Mouse (Mus musculus) ES-Bruce4 (cell line): Measurements from ENCODE around the gene Ppp6r2. TPM values are rescaled to one million over a fixed set of nuclear protein-coding genes. Genes with fewer than 3 reads are reported as not detected.

Experiments
- H3K27ac ChIP-seq: 2 replicates; pipeline ENCODE4 v1.5.1; 2012; ENCODE audit warnings: low read length, inconsistent platforms; ENCODE audit not compliant: insufficient read depth
- H3K27me3 ChIP-seq: 2 replicates; pipeline ENCODE4 v1.6.1; 2012; ENCODE audit warnings: mild to moderate bottlenecking, low read length, inconsistent platforms; ENCODE audit not compliant: control insufficient read depth, poor library complexity, insufficient read depth, severe bottlenecking
- H3K36me3 ChIP-seq: 2 replicates; pipeline ENCODE4 v1.6.1; 2012; ENCODE audit warnings: inconsistent platforms, mild to moderate bottlenecking, low read length, moderate library complexity; ENCODE audit not compliant: control insufficient read depth, poor library complexity, insufficient read depth, severe bottlenecking
- H3K4me1 ChIP-seq: one replicate; pipeline ENCODE4 v1.8.1; 2011; ENCODE audit warnings: low read length; ENCODE audit not compliant: control insufficient read depth, insufficient read depth
- H3K4me3 ChIP-seq: 2 replicates; pipeline ENCODE4 v1.5.1; 2011; ENCODE audit warnings: low read depth, mild to moderate bottlenecking, low read length
- H3K9ac ChIP-seq: 2 replicates; pipeline ENCODE4 v1.6.1; 2012; ENCODE audit warnings: low read depth, mild to moderate bottlenecking, inconsistent platforms; ENCODE audit not compliant: poor library complexity, severe bottlenecking
- H3K9me3 ChIP-seq: replicated peaks from 2 replicates; pipeline ENCODE4 v1.6.1; 2012; ENCODE audit warnings: mild to moderate bottlenecking, low read length, inconsistent platforms; ENCODE audit not compliant: control insufficient read depth, poor library complexity, insufficient read depth, severe bottlenecking
- CTCF ChIP-seq: IDR thresholded peaks from one replicate; pipeline ENCODE4 v1.8.1; 2011; ENCODE audit warnings: low read depth, low read length
- EP300 ChIP-seq: IDR thresholded peaks from 2 replicates; pipeline ENCODE4 v1.6.1; 2011; ENCODE audit warnings: low read depth, low read length; ENCODE audit not compliant: insufficient read depth
- POLR2A ChIP-seq: IDR thresholded peaks from one replicate; pipeline ENCODE4 v1.8.1; 2011; ENCODE audit warnings: low read length; ENCODE audit not compliant: insufficient read depth
- polyA plus RNA-seq: library from polyadenylated mRNA; stranded (reverse); fragments of >200 nt; gene quantifications from 2 replicates; pipeline ENCODE4 v1.2.4, GENCODE M21; 2011; ENCODE audit warnings: low read depth; ENCODE audit not compliant: missing spikeins, insufficient read depth, insufficient read length

Gene Ppp6r2
- 13.3 and 14.3 TPM in 2 replicates for polyA plus RNA-seq

DNA sequence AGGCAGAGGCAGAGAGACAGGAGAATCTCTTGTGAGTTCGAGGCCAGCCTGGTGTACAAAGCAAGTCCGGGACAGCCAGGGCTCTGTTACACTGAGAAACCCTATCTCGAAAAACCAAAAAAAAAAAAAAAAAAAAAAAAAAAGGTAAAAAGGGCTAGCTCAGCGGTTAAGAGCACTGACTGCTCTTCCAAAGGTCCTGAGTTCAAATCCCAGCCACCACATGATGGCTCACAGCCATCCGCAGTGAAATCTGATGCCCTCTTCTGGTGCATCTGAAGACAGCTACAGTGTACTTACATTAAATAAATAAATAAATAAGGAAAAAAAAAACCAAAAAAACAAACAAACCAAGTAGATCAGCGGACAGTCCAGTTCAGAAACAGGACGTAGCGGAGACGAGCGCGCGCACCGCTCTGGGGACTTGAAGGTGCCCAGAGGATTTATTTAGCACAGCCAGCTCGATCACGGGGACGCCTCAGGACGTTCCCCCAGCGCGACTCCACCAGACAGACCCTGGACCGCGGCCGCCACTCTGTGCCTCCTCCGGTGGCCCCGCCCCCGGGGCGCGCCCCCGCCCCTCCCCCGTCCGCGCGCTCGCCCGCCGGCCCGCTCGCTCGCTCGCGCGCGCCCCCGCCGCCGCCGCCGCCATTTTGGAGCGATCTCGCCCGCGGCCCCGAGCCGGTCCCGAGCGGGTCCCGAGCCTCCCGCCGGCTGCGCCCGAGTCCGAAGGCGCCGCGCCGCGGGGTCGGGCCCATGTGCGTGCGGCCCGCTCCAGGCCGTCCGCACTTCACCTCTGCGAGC, at the start of gene Ppp6r2:
Ppp6r2 (plus strand) TSS at position 639 of the 801 bp plus-strand sequence.
- TF ChIP-seq EP300 = 0 out of 2 replicates have a peak, but pooled peaks have one; percentile 12
- TF ChIP-seq CTCF = peak; percentile 3
- TF ChIP-seq POLR2A = no peak
- Histone ChIP-seq H3K27ac (peak within 1 kb of the TSS; percentile 51; the same call in 1 of the 2 replicates), H3K9ac (peak within 1 kb of the TSS; percentile 94), H3K36me3 (no peaks in the 10 kb centered on the region), H3K4me3 (peak within 1 kb of the TSS; percentile 97), H3K9me3 (no peaks in the 10 kb centered on the region), H3K27me3 (no peaks in the 10 kb centered on the region), H3K4me1 (peaks cover 2% of the 10 kb centered on the region)

DNA sequence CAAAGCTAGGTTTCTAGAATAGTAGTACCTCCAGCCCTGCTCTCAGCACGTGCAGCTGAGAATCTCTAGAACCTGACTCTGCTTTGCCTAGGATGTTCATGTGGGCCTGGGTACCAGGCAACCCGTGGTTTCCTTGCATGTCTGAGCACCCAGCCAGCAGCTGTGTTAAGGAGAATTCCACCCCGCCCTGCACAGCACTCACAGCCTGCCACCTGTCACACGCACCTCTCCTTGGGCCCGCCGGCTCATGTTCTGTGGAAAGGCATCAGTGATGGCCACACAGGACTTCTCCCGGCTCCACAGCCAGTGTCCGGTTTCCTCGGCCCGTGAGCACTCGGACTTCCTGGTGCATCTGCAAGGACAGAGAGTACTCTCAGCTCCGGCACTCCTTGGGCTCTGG, 45.9 kb upstream of the Ppp6r2 start:
- Histone ChIP-seq H3K27ac (no peak overlapping the region), H3K9me3 (no peaks in the 10 kb centered on the region), H3K4me1 (peaks cover 10% of the 10 kb centered on the region), H3K9ac (no peak overlapping the region), H3K4me3 (no peak overlapping the region), H3K27me3 (no peaks in the 10 kb centered on the region), H3K36me3 (peaks cover 54% of the 10 kb centered on the region)
- TF ChIP-seq CTCF (no peak), POLR2A (no peak), EP300 (no peak)

DNA sequence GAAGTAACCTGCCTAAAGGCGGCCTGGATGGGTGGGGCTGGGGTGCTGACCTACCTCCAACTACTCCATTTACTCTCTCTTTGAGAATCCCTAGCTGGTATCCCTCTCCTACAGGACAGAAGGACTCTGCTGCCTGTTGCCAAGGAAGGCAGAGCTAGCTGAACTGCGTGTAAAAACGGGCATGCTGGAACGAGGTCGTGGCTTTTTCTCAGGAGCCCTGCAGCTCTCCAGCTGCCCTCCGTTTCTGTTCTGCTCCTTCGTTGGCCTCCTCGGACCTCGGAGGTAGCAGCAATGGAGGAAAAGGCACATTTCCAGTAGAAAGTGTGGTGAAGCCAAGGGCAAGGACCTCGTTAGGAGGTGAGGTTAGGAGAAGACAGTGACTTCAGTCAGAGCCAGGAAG, 42.4 kb upstream of the Ppp6r2 start:
- no peak overlapping the region for H3K4me3 ChIP-seq
- H3K4me1 ChIP-seq = peaks cover 8% of the 10 kb centered on the region

DNA sequence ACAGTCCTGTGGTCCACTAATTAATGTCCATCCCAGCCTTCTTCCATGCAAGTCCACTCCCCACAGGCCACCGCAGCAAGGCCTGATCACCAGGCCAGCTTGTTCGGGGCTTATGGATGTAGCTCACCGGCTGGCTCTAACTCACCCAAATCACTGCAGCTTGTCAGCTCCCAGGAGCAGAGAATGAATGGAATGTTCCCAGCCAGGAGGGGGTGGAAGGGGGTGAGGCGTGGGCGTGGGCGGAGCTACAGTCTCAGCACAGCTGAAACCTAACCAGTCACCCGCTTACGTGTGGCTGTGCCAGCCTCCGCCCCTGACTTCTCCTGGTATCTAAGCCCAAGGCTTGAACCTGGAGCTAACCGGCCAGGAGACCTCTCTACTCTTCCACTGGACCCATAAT, 41.9 kb upstream of the Ppp6r2 start:
- H3K36me3 ChIP-seq = peaks cover 26% of the 10 kb centered on the region
- 0 out of 2 replicates have a peak, but pooled peaks have one; percentile 55 for TF ChIP-seq EP300
- no peak for TF ChIP-seq POLR2A
- H3K9ac ChIP-seq = no peak overlapping the region
- no peak overlapping the region for H3K4me3 ChIP-seq
- H3K27ac ChIP-seq = no peak overlapping the region
- peaks cover 8% of the 10 kb centered on the region for H3K4me1 ChIP-seq
- H3K27me3 ChIP-seq = no peaks in the 10 kb centered on the region
- H3K9me3 ChIP-seq = no peaks in the 10 kb centered on the region

More for the DNA sequence above, 42.4 kb upstream of the Ppp6r2 start:
- Histone ChIP-seq H3K9ac (no peak overlapping the region), H3K36me3 (peaks cover 29% of the 10 kb centered on the region), H3K27ac (no peak overlapping the region), H3K9me3 (no peaks in the 10 kb centered on the region), H3K27me3 (no peaks in the 10 kb centered on the region)
- TF ChIP-seq POLR2A (no peak), EP300 (no peak), CTCF (no peak)

DNA sequence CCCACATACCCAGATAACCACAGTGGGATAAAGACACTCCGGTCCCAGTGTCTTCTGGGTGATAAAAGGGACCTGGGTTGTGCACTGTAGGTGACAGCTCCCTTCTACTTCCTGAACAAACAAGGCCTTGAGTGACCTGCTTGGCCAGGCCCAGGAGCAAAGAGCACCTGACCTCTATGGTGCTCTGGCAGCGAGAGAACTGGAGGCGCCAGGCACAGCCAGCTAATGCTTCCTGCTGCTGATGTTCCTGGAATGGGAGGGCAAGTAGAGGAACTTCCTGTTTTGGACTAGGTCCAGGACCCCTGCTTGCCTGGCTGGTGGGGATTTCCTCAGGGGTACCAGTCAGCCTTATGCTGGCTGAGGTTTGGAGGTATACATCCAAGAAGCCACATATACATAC, 41.3 kb upstream of the Ppp6r2 start:
- Histone ChIP-seq H3K27ac (no peak overlapping the region), H3K9me3 (no peaks in the 10 kb centered on the region), H3K4me3 (no peak overlapping the region), H3K9ac (no peak overlapping the region), H3K36me3 (peaks cover 22% of the 10 kb centered on the region), H3K27me3 (no peaks in the 10 kb centered on the region), H3K4me1 (peaks cover 10% of the 10 kb centered on the region)
- no peak for TF ChIP-seq CTCF

DNA sequence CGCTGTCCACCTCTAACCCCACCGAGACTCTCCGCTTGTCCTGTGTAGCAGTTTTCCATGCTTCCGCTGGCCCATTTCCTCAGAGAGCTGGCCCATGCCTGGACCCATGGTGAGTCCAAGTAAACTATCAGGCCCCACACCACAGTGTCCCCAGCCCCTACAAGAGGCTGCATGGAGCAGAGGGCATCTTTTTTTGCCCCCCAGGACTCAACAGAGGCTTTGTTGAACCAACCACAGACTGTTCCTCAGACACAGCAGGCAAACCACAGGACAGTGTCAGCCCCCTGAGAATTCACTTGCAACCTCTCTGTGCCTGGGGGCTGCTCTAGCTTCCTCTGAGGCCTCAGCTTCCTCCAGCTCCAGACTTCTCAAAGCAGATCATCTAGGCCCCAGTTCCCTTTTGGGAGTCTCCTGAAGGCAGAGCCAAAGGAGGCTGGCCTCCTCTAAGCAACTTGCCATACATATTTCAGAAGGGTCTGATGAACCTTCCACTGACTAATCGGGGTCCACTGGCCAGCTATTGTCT, 39.8 kb upstream of the Ppp6r2 start:
- Histone ChIP-seq H3K9ac (no peak overlapping the region), H3K4me3 (no peak overlapping the region), H3K27ac (no peak overlapping the region), H3K4me1 (peaks cover 16% of the 10 kb centered on the region), H3K9me3 (no peaks in the 10 kb centered on the region), H3K27me3 (no peaks in the 10 kb centered on the region), H3K36me3 (peaks cover 9% of the 10 kb centered on the region)
- TF ChIP-seq CTCF = no peak
- TF ChIP-seq POLR2A = no peak
- no peak for TF ChIP-seq EP300
